In the genomic region with DNA sequence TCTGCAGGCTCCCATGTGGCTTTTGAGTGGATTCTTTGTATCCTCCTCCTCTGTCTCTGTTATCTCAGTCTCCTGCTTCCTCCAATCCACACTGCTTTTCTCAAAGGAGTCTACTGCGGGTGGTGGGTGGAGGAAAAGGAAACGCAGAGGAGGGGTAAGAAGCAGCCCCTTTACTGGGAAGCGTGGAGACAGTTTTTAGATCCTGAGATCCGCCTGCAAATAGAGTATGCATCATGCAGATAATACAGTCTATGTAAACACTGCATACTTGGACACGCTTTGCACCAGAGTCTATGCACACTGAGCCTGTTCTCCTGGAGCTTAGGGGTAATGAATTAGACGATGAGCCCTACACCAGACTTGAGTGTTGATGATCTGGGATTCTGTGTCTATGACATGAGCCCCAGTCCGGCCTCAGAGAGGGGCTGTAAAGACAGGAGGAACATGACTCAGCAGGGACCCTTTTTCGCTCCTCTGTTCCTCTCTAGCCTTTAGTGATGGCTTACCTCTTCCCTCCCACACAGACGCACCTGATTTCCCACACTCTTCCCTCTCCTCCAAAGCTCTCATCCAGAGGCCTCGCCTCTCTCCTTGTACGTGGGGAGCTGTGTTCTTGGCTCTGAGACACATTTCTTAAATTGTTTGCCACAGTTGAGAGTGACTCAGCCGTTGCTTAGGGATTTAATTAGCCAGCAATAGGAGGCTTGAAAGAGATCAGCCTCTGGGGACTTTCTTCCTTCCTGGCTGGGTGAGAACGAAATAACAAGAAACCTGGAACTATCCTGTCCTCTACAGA, we compare ENCODE assay signal across 8 mouse cellular contexts.
DNase-seq lines count a peak whose midpoint lies in the region; ATAC-seq and TF ChIP-seq lines count a peak whose summit lies in the region.

No protein-coding gene starts in this region.

- H3K4me2 ChIP-seq in intestine, embryonic 15.5 days (replicated peaks) = 0 out of 2 replicates have a peak overlapping the region, but pooled peaks have one; percentile 13
- no peak overlapping the region for H3K4me2 ChIP-seq in liver, embryonic 15.5 days
- no peak overlapping the region for H3K4me2 ChIP-seq in stomach, embryonic 14.5 days (replicated peaks; ENCODE audit: low read depth, low read length)

- peaks cover 48% of the 10 kb centered on the region for H3K4me1 ChIP-seq in megakaryocyte, embryonic 14.5 days
- peaks cover 4% of the 10 kb centered on the region; the same call in 1 of the 2 replicates for H3K4me1 ChIP-seq in intestine, embryonic 15.5 days (replicated peaks)
- H3K4me1 ChIP-seq in liver, embryonic 15.5 days (replicated peaks) = peaks cover 21% of the 10 kb centered on the region
- peaks cover 6% of the 10 kb centered on the region; the same call in 1 of the 2 replicates for H3K4me1 ChIP-seq in stomach, embryonic 14.5 days (ENCODE audit: control insufficient read depth, insufficient read depth, low read length)
- peaks cover 12% of the 10 kb centered on the region for H3K4me1 ChIP-seq in thymus, adult 2 months (replicated peaks; ENCODE audit: control insufficient read depth, insufficient read depth, low read length)

- peak; percentile 80 to 86 for DNase-seq in frontal cortex, adult 2 months (ENCODE audit: extremely low spot score in 1 of 2, low spot score in 1 of 2)
- no peak for DNase-seq in thymus, adult 2 months

- H3K9ac ChIP-seq in intestine, embryonic 15.5 days = no peak overlapping the region
- peak overlapping the region; percentile 13; the same call in 1 of the 2 replicates for H3K9ac ChIP-seq in liver, embryonic 15.5 days
- no peak overlapping the region for H3K9ac ChIP-seq in stomach, embryonic 14.5 days (replicated peaks; ENCODE audit: low read depth, low read length)

- H3K36me3 ChIP-seq in megakaryocyte, embryonic 14.5 days (replicated peaks; ENCODE audit: low read length) = no peaks in the 10 kb centered on the region
- H3K36me3 ChIP-seq in intestine, embryonic 15.5 days = no peaks in the 10 kb centered on the region
- no peaks in the 10 kb centered on the region for H3K36me3 ChIP-seq in liver, embryonic 15.5 days (replicated peaks)
- H3K36me3 ChIP-seq in stomach, embryonic 14.5 days (ENCODE audit: control insufficient read depth, insufficient read depth, low read length) = no peaks in the 10 kb centered on the region
- no peaks in the 10 kb centered on the region for H3K36me3 ChIP-seq in thymus, adult 2 months (ENCODE audit: control insufficient read depth, insufficient read depth, low read length)

- 10% methylated on average over 13 of the region's 13 CpGs for WGBS in intestine, embryonic 15.5 days
- WGBS in liver, embryonic 15.5 days (ENCODE audit: insufficient replicate concordance) = 15% methylated on average over 13 of the region's 13 CpGs
- WGBS in stomach, embryonic 14.5 days = 19% methylated on average over 13 of the region's 13 CpGs
- 58% methylated on average over 13 of the region's 13 CpGs for WGBS in thymus, adult 2 months

- no peak for TF ChIP-seq CTCF in thymus, adult 2 months (IDR thresholded peaks at IDR 0.05; ENCODE audit: borderline replicate concordance, control insufficient read depth, extremely low read depth, insufficient read depth, low read length, poor library complexity)

- H3K9me3 ChIP-seq in megakaryocyte, embryonic 14.5 days = no peaks in the 10 kb centered on the region
- H3K9me3 ChIP-seq in intestine, embryonic 15.5 days = no peaks in the 10 kb centered on the region
- H3K9me3 ChIP-seq in liver, embryonic 15.5 days (replicated peaks) = no peaks in the 10 kb centered on the region
- no peaks in the 10 kb centered on the region for H3K9me3 ChIP-seq in stomach, embryonic 14.5 days (ENCODE audit: control insufficient read depth, low read depth, low read length)

- H3K4me3 ChIP-seq in megakaryocyte, embryonic 14.5 days (replicated peaks) = peak overlapping the region; percentile 80
- H3K4me3 ChIP-seq in intestine, embryonic 15.5 days (replicated peaks) = no peak overlapping the region
- no peak overlapping the region for H3K4me3 ChIP-seq in liver, embryonic 15.5 days (replicated peaks)
- no peak overlapping the region for H3K4me3 ChIP-seq in stomach, embryonic 14.5 days (ENCODE audit: low read depth, low read length)
- H3K4me3 ChIP-seq in thymus, adult 2 months (ENCODE audit: control insufficient read depth, insufficient read depth, low read length) = no peak overlapping the region

- ATAC-seq in megakaryocyte, adult 5-6 weeks (ENCODE audit: poor library complexity, severe bottlenecking) = no peak
- ATAC-seq in intestine, embryonic 15.5 days = peak; percentile 77
- no peak for ATAC-seq in liver, embryonic 15.5 days (ENCODE audit: insufficient read depth)
- 0 out of 2 replicates have a peak, but pooled peaks have one; percentile 14 for ATAC-seq in stomach, embryonic 14.5 days (ENCODE audit: insufficient number of reproducible peaks, insufficient read depth, low FRiP score, low read depth)
- ATAC-seq in erythroid progenitor cell, adult 5-6 weeks (replicated peaks; ENCODE audit: low FRiP score, poor library complexity, severe bottlenecking) = no peak

- peaks cover 4% of the 10 kb centered on the region for H3K27me3 ChIP-seq in megakaryocyte, embryonic 14.5 days (replicated peaks)
- no peaks in the 10 kb centered on the region for H3K27me3 ChIP-seq in intestine, embryonic 15.5 days (replicated peaks)
- no peaks in the 10 kb centered on the region for H3K27me3 ChIP-seq in liver, embryonic 15.5 days
- H3K27me3 ChIP-seq in stomach, embryonic 14.5 days (ENCODE audit: control insufficient read depth, insufficient read depth, low read length) = no peaks in the 10 kb centered on the region
- no peaks in the 10 kb centered on the region for H3K27me3 ChIP-seq in thymus, adult 2 months (ENCODE audit: control insufficient read depth, insufficient read depth, low read length)

- H3K27ac ChIP-seq in intestine, embryonic 15.5 days = peak overlapping the region; percentile 59
- no peak overlapping the region for H3K27ac ChIP-seq in liver, embryonic 15.5 days (replicated peaks)
- peak overlapping the region; percentile 13; the same call in 1 of the 2 replicates for H3K27ac ChIP-seq in stomach, embryonic 14.5 days (ENCODE audit: low read length)
- no peak overlapping the region for H3K27ac ChIP-seq in thymus, adult 2 months (ENCODE audit: control insufficient read depth, insufficient read depth, low read length)

- TF ChIP-seq POLR2A in thymus, adult 2 months (IDR thresholded peaks at IDR 0.05; ENCODE audit: control insufficient read depth, extremely low read depth, insufficient read depth, low read length, poor library complexity) = no peak

Comparison
In these comparisons a context has a peak if more than half of its experiments do, and no peak if none do; other contexts are left out.
1. ATAC-seq: peak in intestine, embryonic 15.5 days (single experiment) and stomach, embryonic 14.5 days (single experiment); none in megakaryocyte, adult 5-6 weeks (single experiment), liver, embryonic 15.5 days (single experiment) and erythroid progenitor cell, adult 5-6 weeks (single experiment).
2. H3K27ac ChIP-seq: peak in intestine, embryonic 15.5 days (single experiment) and stomach, embryonic 14.5 days (single experiment); none in liver, embryonic 15.5 days (single experiment) and thymus, adult 2 months (single experiment).